Mouse (Mus musculus) kidney, adult 9 months (tissue): ENCODE data around the gene Sytl2.

Experiments used
- DNase-seq: peaks from one replicate; pipeline ENCODE4 v3.0.0; 2022

Sytl2 gene

GRCm38 (mm10) chr7:90372804-90373203 is 70.8 kb downstream of the Sytl2 start:
- DNase-seq: peak; percentile 33

GRCm38 (mm10) chr7:90384411-90384810 is 82.4 kb downstream of the Sytl2 start:
- no peak for DNase-seq

GRCm38 (mm10) chr7:90386885-90387459 is 84.9 kb downstream of the Sytl2 start:
- DNase-seq: no peak

- DNase-seq: no peak
These were observed 87.7 kb downstream of the Sytl2 start for GRCm38 (mm10) chr7:90389765-90390164.

- DNase-seq: no peak
These were observed 93.0 kb downstream of the Sytl2 start for GRCm38 (mm10) chr7:90395073-90395472.

GRCm38 (mm10) chr7:90395928-90396327 is 93.9 kb downstream of the Sytl2 start:
- DNase-seq: no peak

GRCm38 (mm10) chr7:90409934-90410333 is 107.9 kb downstream of the Sytl2 start:
- peak; percentile 69 for DNase-seq

- peak; percentile 91 for DNase-seq
These were observed 124.3 kb downstream of the Sytl2 start, which contains the start of gene Ccdc89 for GRCm38 (mm10) chr7:90426020-90427001. Gene Ccdc89, plus strand, starts transcription at chr7:90426577.

GRCm38 (mm10) chr7:90427006-90427405 is 125.0 kb downstream of the Sytl2 start:
- no peak for DNase-seq

GRCm38 (mm10) chr7:90432221-90432620 is 130.2 kb downstream of the Sytl2 start:
- DNase-seq: no peak

- DNase-seq: no peak
These were observed 138.0 kb downstream of the Sytl2 start for GRCm38 (mm10) chr7:90440044-90440443.

- peak; percentile 29 for DNase-seq
These were observed 140.0 kb downstream of the Sytl2 start for GRCm38 (mm10) chr7:90442070-90442469.

- DNase-seq: peak; percentile 98
These were observed 140.5 kb downstream of the Sytl2 start, which contains the start of gene Crebzf for GRCm38 (mm10) chr7:90442518-90443080. Gene Crebzf, plus strand, starts transcription at chr7:90442729.

- peak; percentile 69 for DNase-seq
These were observed 141.3 kb downstream of the Sytl2 start for GRCm38 (mm10) chr7:90443101-90444091.

GRCm38 (mm10) chr7:90444206-90444605 is 142.2 kb downstream of the Sytl2 start:
- no peak for DNase-seq

- DNase-seq: peak; percentile 21
These were observed 154.2 kb downstream of the Sytl2 start for GRCm38 (mm10) chr7:90456149-90456844.

- DNase-seq: peak; percentile 91
These were observed 154.9 kb downstream of the Sytl2 start, which contains the start of gene Tmem126a for GRCm38 (mm10) chr7:90456845-90457468. Gene Tmem126a, minus strand, starts transcription at chr7:90457229.

- no peak for DNase-seq
These were observed 155.5 kb downstream of the Sytl2 start for GRCm38 (mm10) chr7:90457517-90457916.
